Mouse (Mus musculus): ENCODE data around the gene Zbtb43.

The Zbtb43 gene

DNA sequence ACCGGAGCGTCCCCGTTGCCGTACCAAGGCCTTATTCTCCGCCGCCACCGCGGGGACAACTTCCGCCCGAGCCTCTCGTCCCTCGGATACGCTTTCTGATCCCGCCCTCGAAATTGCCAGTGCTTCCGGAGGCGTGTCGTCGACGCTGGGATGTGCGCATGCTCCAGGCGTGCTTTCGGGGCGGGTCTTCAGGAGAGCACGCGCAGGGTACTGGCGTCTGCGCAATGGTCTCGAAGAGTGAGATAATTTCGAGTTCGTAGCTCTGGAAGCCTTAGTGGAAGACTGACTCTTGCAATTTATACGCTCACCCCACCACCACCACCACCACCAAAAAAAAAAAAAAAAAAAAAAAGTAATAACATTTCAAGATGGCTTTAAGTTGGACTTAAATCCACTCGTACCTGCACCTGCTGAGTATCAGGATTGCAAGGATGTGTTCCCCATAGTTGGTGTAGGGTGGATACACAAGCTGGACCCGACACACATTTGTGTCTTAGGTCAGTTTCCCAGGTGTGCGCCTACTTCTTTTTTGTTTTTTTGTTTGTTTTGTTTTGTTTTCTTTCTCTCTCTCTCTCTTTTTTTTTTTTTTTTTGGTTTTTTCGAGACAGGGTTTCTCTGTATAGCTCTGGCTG, at the start of gene Zbtb43:
TSS of gene Zbtb43 (minus strand) at position 94 of the 632 bp plus-strand sequence.
- peak; percentile 87 to 94 for DNase-seq (ENCODE audit: low spot score in 2 of 2)

DNA sequence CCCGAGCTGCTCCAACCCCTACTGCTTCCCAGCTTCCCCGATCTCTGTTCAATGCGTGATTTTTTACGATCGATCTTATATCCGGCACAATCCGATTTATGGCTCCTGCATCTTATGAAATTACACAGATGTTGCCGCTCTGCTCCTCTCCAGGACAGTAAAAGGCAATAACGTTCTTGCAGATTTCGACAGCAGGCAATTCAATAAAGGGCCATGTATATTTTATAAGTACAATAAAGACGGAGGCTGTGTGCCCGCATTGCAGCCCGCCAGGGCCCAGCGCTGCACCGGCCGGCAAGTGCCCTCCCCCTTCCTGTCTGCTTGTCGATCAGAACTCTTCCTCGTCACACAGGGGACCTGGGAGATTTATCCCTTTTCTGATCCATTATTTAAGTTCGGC, 47.5 kb upstream of the Zbtb43 start:
- DNase-seq (ENCODE audit: low spot score in 2 of 2), result no peak

DNA sequence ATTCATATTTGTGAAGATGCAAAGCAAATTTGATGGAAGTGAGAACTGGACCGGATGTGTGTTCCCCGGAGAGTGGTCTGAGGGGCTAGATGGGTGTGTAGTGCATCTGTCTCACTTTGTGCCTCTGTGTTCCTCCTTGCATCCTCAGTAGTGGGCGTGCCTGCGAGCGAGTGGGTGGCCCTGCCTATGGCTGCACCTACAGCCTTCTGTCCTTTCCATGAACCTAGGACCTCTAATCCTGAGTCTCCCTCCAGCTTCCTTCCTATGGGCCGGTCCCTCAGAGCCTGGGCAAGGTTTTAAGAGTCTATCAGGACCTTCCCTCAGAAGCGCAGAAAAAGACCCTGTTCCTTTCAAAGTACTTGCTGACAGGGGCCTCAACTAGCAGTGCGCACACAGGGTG, 47.1 kb upstream of the Zbtb43 start:
- DNase-seq (ENCODE audit: low spot score in 2 of 2), result no peak

DNA sequence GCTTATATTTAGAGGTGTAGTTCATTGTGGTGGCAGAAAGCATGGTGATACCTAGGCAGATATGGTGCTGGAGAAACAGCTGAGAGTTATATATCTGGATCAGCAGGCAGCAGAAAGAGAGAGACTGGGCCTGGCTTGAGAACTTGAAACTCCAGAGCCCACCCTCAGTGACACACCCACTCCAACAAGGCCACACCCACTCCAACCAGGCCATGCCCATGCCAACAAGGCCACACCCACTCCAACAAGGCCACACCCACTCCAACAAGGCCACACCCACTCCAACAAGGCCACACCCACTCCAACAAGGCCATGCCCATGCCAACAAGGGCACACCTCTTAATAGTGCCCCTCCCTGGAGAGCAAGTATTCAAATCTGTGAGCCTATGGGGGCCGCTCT, 42.4 kb upstream of the Zbtb43 start:
- DNase-seq (ENCODE audit: low spot score in 2 of 2), result no peak

DNA sequence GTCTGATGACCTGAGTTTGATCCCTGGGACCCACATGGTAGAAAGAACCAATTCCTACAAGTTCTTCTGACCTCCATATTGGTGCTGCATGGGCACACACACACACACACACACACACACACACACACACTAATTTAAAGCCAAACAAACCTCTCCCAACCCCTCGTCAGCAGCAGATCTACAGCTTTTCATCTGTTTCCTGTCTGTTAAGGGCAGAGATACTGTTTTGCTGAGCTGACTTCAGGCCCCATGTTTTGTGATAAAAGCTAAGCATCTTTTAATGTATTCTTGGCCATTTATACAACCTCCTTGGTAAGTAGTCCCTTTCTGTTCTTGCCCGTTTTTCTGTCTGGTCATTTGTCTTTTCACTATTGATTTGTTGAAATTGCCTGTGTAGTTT, 34.2 kb upstream of the Zbtb43 start:
- no peak for DNase-seq (ENCODE audit: low spot score in 2 of 2)

DNA sequence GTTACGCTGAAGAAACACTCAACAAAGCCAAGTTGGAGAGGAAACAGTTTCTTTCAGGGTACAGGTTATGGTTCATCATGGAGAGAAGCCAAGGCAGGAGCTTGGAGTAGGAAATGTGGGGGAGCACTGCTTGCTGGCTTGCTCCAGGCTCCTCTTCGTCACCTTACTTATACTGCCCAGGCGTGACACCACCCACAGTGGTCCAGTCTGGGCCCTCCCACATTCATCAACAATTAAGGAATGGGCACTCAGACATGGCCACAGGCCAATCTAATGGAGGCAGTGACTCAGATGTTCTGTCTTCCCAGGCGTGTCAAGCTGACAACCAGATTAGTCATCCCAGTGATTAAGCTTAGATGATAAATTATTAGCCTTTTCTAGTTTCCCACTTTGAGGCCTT, 29.9 kb upstream of the Zbtb43 start:
- DNase-seq (ENCODE audit: low spot score in 2 of 2), result no peak

DNA sequence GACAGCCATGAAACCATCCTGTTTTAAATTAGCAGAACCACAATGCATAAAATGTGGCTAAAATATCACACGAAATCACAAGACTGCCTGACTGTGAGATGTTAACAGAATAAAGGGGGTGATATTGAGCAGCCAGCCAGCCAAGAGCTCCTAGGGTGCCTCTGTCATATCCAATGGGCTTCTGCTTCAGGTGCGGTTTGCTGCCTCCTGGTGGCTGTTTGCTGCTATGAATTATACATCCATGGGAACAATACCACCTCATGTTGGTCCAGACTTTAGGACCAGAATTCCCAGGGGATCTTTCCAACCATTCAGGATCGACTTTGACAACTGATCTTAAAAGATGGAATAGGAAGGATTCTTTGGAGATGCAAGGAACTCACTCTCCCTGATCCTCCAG, 27.3 kb upstream of the Zbtb43 start:
- no peak for DNase-seq (ENCODE audit: low spot score in 2 of 2)

DNA sequence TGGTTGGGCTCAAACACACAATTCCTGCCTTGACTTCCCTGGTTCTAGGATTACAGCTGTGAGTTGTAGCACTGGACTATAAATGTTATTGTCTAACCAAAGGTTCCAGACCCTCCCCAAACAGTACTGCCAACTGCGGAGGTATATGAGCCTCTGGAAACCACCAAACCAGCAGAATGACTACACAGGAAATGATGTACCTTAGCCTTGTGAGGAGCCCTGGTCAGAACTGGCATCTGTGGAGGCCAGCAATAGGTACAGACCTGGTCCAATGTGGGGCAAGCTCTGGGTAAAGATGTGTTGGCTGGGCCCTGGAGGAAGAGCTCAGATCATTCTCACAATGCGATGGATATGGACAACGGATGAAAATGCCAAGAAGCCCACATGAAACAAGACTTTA, 23.7 kb upstream of the Zbtb43 start:
- no peak for DNase-seq (ENCODE audit: low spot score in 2 of 2)

DNA sequence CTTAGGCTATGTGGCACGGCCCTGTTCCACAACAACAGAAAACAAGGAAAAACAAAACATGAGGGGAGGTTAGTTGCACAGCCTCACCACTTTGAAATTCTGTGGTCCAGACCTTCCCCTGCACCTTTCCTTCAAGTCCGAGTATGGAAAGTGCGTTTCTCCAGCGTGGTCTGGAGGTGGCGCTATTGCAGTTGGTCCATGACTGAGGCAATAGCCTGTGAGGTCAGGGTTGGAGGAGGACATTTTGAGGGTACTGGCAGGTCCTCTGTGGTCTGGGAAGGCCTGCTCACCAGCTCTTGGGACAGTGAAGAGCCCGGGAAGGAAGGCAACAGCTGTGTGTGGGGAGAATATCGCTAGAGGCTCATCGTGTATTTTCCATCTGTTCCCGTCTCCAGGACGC, 21.2 kb upstream of the Zbtb43 start:
- no peak for DNase-seq (ENCODE audit: low spot score in 2 of 2)

DNA sequence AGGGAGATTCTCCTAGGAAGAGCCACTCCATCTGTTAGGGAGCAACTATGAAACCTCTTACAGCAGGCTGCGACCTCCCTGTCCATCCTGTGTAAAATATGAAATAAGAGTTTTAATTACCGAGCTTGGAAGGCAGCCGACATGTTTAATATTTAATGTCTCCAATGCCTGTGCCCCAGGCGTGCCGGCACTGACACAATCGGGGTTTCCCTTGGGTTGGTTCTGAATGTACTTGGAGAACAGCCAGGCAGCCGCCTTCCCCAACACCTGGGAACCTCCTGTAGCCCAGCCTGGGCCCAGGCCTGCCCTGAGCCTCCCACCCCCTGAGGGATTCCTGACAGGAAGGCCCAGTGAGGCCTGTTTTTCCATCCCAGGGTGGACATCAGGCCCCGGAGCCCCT, 19.0 kb upstream of the Zbtb43 start:
- no peak for DNase-seq (ENCODE audit: low spot score in 2 of 2)

DNA sequence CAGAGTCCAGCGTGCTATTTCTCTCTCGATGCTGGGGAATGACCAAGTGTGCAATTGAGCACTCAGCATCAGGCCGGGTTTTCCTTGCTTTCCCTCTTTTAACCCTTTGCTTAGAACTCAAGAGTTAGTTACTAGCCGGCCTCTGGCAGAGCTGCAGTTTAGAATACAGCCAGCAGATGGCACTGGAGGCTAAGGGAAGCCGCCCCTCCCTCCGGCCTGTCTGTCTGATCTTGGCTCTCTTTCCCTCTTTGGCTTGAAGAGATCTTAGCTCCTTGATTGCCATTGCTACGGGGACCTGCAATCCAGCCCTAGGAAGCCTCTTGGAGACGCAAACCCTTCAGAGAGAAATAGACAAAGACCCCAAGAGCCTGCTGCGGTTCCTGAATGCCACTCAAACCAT, 18.5 kb upstream of the Zbtb43 start:
- peak; percentile 72 to 74 for DNase-seq (ENCODE audit: low spot score in 2 of 2)

DNA sequence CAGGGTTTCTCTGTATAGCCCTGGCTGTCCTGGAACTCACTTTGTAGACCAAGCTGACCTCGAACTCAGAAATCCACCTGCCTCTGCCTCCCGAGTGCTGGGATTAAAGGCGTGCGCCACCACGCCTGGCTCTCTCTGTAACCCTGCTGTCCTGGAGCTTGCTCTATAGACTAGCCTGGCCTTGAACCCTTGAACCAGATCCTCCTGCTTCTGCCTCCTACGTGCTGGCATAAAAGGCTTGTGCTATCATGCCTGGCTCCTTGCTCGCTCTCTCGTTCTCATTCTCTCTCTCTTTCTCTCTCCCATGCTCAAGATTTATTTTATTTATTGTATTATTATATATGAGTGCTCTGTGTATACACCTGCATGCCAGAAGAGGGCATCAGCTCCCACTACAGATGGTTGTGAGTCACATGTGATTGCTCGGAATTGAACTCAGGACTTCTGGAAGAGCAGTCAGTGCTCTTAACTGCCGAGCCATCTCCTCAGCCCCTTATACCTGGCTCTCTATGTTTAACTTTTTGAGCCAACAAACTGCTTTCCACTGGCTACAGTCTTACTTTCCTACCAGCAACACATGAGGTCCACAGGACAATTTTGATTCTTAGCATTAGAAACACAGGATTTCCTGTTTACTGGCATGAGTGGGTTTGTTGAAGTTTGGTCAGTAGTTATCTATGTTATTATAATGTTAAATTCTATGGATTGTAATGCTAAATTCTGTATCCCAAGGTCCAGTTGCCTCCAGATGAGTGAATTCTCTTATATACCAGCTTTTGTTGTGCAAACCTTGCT, 9.8 kb upstream of the Zbtb43 start:
- no peak for DNase-seq (ENCODE audit: low spot score in 2 of 2)

DNA sequence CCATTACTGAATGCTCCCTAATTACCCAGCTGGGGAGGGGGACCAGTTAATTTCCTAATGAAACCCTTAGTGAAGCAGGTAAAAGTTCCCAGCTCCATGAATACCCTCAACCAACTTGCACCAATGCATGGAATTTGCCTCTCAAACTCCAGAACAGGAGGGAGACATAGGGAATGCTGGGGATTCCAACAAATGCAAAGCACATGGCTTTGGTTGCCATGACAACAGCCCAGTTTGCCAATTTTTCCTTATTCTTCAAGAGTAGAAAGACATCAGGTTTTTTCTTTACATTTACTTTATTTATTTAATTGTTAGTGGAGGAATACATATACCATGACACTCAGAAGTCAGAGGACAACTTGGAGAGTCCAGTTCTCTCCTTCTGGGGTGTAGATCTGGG, 7.6 kb upstream of the Zbtb43 start:
- no peak for DNase-seq (ENCODE audit: low spot score in 2 of 2)

DNA sequence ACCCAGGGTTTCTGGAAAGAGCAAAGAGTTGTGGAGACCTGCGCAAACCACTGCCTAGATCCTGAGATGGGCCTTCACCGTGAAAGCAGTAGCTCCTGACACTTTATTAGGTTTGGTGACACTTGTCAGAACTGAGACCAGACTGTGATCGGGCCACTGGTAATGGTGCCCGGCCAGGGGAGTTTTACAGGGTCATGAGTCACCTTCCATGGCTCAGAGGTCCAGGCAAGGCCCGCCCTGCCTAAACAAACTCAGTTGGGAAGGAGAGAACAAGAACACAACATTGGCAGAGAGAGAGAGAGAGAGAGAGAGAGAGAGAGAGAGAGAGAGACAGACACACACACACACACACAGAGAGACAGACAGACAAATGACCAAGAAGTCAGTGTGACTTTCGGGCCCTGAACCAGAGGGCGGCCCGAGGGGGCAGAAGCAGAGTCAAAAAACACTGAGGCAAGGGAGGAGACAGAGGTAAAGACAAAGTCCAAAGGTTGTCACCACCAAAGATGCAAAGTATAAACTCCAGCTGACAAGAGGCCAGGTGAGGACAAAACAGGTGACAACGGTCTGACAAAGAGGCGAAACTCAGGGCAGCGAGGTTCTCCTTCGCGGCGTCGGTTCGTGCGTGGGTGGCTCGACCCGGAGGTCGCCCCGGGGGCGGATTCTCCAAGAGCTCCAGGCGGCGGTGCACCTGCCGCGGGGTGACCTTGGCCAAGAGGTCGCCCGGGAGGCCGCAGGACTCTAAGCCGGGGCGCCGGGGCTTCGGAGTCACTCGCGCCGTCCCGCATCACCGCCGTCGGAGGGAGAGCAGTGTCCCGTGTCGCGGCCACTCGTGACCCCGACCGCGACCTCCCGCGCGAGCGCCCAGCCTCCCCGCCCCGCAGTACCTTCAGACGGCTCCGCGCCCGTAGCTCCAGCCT, 553 bp downstream of the Zbtb43 start:
- DNase-seq (ENCODE audit: low spot score in 2 of 2), result no peak

DNA sequence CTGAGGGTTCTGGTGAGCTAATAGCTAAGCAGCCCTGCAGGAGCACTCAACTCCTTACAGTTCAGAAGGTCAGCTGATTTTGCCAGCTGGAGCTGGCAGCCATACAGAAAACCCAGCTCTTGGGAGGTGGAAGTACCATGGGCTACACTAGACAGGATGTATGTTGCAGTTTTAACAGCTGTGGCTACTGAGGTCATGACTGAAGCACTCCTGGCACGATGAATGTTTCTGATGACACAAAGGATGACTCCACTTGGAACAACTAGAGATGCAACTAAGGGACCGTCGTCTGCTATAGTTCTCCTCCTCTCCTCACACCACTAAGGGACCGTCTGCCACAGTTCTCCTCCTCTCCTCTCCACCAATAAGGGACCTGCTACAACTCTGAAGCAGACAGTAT, 2.4 kb downstream of the Zbtb43 start:
- no peak for DNase-seq (ENCODE audit: low spot score in 2 of 2)

DNA sequence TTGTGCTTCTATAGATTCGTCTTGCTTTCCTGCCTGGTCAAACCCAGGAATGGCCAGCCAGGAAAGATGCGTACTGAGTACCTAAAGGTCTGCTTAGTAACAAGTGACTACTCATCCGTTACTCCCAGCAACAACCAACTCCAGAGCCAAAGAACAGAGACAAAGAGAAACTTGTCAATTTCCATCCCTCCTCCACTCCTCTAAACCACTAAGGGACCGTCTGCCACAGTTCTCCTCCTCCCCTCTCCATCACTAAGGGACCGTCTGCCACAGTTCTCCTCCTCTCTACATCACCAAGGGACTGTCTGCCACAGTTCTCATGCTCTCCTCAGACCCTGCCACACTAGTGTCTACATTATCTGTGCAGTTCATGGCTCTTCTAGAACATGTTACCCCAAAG, 3.1 kb downstream of the Zbtb43 start:
- DNase-seq (ENCODE audit: low spot score in 2 of 2), result no peak

DNA sequence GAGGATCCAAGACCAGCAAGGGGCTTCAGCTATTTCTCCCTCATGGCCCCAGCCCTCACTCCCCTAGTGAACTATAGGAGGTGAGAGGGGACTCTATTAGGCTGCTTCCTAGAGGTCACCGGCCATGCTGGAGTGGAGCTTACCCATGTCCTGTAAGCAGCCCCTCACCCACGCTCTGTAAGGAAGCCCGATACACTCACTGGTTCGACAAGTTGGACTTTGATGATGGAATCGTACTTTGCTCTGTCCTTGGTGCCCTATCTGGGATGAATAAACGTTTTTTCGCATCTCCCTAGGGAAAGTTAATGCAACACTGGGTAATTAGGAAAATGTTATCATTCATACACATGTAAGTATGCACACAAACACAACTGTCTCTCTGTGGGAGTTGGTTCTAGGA, 6.3 kb downstream of the Zbtb43 start:
- no peak for DNase-seq (ENCODE audit: low spot score in 2 of 2)

DNA sequence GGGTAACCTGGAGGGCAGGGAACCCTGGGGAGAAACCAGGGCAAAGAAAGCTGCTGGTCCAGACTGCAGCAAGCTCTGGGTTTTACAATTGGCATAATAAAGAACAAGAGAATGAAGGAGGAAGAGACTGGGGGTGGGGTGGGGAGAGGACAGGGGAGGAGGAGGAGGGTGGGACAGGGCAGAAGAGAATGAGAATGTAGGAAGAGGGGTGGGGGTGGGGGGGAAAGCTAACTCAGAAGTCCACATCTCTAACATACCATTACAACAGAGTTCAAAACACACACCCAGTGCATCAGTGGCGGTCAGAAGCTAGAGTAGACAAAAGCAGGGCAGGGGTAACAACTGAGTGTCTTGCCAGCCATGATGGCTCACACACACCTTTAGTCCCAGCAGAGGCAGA, 7.3 kb downstream of the Zbtb43 start:
- DNase-seq (ENCODE audit: low spot score in 2 of 2), result no peak

DNA sequence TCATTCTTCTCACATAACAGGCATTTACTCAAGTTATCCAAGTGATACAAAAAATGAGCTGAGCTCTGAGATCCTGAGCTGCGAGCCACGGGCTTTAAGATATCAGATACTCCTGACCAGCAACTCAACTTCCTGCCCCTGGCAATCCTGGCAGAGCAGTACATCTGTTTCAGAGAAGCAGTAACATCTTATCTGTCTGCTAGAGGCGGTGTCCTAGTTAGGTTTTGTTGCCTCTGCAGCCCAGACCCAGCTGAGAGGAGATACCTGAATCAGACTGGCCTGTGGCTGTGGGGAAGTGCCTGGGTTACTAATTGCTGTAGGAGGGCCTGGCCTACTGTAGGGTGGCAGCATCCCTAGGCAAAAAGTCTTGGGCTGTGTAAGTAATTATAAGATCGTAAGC, 8.7 kb downstream of the Zbtb43 start:
- no peak for DNase-seq (ENCODE audit: low spot score in 2 of 2)

DNA sequence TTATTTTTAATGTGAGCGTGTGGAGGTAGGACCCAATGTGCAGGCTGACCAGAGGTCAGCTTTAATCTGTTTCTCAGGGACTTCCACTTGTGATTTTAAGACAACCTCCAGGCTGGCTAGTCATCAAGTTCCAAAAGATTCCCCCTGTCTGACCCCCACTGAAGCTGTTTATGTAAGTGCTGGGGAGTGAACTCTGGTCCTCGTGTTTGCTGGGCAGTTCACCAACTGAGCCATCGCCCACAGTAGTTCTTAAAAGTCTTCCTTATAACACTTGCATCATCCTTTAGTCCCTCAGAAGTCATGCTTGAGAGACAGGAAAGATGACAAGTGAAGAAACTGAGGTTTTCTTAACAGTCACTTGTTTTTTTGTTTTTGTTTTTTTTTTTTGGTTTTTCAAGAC, 11.7 kb downstream of the Zbtb43 start:
- DNase-seq (ENCODE audit: low spot score in 2 of 2), result no peak

DNA sequence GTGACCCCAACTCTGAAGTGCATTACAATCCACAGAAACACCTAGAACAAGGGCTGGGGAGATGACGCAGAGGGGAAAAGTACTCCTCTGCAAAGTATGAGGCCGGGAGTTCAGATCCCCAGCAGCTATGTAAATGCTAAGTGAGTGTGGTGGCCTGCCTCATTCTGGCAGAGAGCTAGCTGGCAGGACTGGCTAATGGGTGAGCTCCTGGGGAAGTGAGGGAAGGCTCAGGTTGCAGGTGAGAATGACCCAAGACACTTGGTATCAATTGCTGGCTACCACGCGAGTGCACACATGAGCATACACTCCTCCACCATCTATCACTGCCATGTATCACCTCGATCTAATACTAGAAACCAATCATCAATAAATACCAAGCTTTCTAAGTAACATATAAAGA, 12.1 kb downstream of the Zbtb43 start:
- DNase-seq (ENCODE audit: low spot score in 2 of 2), result no peak

DNA sequence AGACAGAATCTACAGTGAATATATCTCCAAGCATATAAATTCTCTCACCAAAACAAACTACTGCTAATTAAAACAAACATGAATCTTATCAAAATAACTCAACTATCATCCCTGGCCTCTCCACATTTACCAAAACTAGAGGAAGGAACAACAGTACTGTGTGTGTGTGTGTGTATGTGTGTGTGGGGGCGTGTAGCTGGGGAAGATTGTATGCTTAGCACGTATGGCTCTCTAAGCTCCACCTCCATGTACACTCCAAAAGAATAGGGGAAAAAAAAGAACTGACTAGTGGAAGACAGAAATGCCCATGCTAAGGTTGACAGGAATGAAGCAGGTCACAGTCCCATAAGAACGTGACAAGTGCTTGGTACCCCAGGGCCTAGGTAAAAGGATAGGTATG, 13.0 kb downstream of the Zbtb43 start:
- no peak for DNase-seq (ENCODE audit: low spot score in 2 of 2)

DNA sequence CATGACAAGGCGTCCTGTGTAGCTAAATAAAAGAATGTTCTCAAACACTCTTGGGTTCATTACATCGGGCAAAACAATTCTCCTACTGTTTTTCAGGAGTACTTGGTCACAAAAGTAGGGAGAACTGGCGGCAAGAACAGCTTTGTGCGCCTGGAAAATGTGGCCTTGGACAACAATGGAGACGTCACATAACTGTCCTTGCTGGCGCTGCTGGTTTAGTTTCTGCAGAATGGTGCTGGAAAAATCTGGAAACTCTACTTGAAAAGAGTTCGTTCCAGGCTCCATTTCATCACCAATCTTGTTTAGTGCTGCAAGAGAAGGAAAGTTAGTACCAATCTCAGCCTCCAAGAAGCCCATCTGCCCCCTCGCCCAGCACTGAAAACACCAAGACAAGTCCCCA, 13.5 kb downstream of the Zbtb43 start:
- no peak for DNase-seq (ENCODE audit: low spot score in 2 of 2)

All from frontal cortex, postnatal 25 days (tissue).